Mouse (Mus musculus) skeletal muscle tissue, adult 2 months (tissue): ENCODE measurements around the gene Stk24.

Experiments used
- DNase-seq: peaks from one replicate; pipeline ENCODE4 v3.0.0-alpha.2; 2012; ENCODE audit warnings: low read depth, low spot score

Stk24 gene

GRCm38 (mm10) chr14:121379116-121379826 is 540 bp downstream of the Stk24 start:
- peak; percentile 57 for DNase-seq

- peak; percentile 22 for DNase-seq
Measured at GRCm38 (mm10) chr14:121378243-121379115, 1.3 kb downstream of the Stk24 start.

DNA sequence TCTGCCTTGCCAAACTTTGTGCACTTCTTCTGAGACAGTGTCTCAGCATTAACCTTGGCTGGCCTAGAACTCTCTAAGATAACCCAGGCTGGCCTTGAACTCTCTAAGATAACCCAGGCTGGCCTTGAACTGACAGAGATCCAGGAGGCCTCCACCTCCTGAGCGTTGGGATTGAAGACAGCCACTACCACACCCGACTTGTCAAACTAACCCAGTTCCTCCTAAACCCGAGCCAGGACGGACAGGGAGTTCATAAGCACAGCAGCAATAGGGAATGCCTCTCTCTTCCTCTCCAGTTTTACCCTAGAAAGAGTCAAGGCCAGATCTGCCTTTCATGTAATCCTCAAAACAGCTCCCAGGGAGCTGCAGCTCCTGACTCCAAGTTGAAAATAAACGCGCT is 3.2 kb downstream of the Stk24 start:
- DNase-seq = no peak

- no peak for DNase-seq
Measured at GRCm38 (mm10) chr14:121373901-121374300, 5.9 kb downstream of the Stk24 start.

DNA sequence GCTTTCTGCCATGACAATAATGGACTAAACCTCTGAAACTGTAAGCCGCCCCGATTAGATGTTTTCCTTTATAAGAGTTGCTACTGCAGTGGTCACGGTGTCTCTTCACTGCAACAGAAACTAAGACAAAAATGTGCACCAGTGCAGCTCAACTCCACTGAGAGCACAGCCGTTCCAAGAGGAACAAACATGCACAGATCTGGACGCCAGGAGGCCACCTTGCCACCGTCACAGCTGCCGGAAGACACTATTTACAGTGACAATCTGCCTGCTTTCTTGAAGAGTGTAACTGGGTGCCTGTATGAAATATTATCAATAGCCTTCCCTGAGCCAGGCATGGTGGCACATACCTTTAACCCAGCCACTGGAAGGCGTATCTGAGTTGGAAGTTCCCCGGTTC is 6.8 kb downstream of the Stk24 start:
- DNase-seq = no peak

DNA sequence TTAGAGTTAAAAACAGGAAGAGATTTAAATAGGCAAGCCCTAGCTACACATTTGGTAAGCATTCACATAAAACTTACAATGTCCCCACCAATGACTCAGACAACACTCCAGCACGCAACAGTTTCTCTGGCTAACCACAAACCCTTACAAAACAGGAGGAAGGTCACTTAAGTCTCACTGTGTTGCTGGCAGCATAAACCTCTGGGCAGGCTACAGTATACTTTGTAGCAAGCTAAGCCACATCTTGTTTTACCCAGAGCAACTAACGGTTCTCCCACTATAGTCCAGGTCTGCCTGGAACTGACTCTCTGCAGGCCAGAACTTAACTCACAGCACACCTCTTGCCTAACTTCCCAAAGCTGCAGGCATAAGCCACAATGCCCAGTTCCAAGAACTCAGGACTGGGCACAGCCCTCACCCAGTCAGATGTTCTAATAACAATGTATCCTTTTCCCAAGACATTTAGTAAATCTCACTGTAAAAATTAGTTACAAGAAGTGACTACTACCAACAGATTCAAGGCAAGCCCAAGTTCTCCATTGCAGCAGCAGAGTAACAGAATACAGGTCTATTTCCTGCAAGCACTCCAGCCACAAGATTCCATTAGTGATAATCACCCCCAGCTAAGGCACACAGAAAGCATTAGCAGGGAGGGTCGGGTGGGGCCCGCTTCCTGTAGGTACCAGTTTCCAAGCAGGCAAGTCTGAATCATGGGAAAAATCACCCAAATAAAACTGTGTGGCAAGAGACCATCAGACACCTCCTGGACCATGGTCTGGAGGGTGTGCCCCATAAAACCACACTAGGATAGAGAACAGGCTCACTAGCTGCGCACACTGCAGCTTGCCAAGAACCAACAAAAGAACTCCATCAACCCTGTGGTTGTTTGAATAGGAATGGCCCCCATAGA is 7.6 kb downstream of the Stk24 start:
- no peak for DNase-seq

- no peak for DNase-seq
Measured at GRCm38 (mm10) chr14:121369385-121369784, 10.4 kb downstream of the Stk24 start.

DNA sequence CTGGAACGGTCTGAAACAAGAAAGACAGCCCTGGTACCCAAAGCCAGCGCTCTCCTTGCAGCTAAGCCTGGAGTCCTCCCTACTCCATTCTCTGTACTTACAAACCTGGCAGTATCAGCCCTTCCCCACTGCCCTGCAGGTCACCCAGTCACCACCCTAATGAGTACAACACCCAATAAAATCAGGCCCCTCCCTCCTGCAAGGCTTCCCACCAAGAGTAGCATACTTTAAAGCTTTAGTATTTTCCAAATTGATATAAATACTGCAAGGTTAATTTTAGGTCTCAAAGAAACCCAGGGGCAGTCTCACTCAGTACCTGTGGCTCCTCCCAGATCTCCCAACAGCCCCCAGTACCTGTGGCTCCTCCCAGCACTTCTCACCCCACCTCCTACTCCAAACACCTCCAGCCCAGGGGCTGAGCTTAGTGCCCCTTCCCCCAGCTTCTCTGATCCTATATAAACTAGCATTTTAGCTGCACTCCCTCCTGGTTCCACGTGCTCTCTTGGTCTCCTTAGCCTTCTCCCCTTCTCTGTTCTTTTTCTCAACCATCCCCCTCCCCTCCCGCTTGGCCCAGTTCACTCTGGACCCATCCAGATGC is 11.6 kb downstream of the Stk24 start:
- DNase-seq = no peak

GRCm38 (mm10) chr14:121365991-121366728 is 13.7 kb downstream of the Stk24 start:
- DNase-seq = no peak

DNA sequence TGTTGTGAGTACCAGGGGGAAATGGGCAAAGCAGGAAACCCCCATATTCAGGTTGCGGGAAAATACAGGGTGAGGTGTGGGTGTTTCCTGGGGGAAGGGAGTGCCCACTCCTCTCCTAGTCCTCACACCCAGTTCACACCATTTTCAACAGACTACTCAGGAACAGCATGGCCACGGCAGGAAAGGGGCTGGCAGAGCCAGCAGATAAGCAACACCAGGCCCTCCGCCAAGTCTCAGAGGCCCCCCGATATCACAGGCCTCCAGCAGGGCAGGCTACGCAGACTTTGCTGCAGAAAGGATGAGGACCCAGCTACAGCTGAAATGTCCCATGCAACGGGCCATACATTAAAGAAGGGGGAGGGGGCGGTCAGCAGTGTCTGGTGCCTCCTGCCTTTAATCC is 14.4 kb downstream of the Stk24 start:
- DNase-seq = no peak

DNA sequence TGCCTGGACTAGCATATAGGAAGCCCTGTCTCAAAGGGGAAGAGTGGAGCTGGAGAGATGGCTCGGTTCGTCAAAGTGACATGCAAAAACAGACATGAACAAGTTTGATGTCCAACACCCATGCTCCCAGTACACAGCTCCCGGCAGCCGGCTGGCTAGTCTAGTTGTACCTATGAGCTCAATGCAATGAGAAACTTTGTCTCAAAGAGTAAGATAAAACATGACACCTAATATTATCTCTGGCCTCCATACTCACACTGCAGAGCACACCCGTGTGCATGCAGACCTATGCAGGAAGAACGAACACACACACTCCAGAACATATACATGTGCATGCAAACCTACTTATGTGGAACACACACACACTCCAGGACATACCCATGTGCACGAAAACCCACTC is 15.5 kb downstream of the Stk24 start:
- DNase-seq = no peak

DNA sequence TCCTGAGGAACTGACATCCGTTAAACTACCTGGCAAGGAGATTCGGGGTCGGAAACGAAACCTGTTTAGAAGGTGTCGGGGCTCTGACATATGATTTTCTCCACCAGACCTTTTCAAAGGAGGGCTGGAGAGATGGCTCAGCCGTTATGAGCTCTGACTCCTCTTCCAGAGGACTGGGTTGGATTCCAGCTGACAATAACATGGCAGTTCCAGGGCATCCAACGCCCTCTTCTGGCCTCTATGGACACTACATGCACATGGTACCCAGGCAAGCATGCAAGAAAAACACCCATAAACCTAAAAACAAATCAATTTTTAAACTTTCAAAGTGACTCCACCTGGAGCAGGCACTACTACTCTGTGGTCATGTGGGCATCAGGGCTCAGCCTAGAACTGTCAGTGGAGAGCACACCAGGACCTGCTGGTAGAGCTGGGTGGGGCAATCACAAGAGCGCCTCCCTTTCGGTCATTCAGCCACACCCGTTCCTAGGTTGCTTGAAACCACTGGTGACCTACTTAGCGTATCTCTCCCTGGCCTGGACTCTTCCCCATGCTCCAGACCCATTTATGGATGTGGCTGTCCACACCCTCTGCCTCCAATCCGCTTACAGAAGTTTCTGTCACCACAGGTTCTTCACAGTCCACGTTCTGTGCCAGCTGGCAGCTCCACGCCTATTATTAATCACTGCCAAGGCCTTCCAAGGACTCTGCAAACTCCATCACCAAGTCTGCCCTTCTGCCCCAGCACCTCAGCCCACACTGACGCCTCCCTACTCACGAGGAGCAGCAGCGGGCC is 18.3 kb downstream of the Stk24 start:
- DNase-seq = peak; percentile 75

GRCm38 (mm10) chr14:121359850-121360249 is 20.0 kb downstream of the Stk24 start:
- no peak for DNase-seq

- DNase-seq = no peak
Measured at GRCm38 (mm10) chr14:121359015-121359414, 20.8 kb downstream of the Stk24 start.

DNA sequence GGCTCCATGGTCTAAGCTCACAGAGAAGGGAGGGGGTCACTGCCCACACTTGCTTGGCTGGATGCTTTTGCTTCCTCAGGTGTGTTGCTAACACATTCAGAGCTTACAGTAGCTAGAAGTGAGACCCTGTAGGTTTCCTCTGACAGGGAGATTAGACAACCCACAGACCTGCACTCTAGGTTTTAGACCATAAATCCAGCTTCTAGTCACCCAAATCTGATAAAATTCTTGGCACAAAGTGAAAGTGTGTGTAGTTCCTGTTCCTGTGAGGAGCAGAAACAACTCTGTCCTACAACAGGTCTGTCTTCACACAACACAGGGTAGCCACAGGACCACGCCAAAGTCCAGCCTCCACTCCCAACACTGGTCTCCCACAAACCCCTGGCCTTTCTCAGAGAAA is 21.5 kb downstream of the Stk24 start:
- DNase-seq = no peak

- no peak for DNase-seq
Measured at GRCm38 (mm10) chr14:121356336-121356862, 23.4 kb downstream of the Stk24 start.

DNA sequence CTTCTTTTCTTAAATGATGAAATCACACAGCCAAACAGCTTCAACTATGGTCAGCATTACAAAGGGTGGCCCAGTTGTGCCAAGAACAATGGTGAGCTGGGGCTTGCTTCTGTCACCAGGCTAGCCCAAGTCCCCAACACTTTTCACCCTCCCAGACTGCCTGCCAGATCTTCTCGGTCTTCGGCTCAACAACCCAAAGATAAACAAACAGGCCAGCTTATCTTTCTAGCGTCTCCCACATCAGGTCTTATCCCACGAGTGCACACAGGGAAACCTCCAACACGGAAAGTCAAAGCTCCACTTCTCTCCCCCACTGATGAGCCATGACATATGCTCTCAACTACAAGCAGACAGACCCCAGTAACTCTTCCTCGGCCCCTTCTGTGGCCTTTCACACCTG is 24.1 kb downstream of the Stk24 start:
- no peak for DNase-seq

DNA sequence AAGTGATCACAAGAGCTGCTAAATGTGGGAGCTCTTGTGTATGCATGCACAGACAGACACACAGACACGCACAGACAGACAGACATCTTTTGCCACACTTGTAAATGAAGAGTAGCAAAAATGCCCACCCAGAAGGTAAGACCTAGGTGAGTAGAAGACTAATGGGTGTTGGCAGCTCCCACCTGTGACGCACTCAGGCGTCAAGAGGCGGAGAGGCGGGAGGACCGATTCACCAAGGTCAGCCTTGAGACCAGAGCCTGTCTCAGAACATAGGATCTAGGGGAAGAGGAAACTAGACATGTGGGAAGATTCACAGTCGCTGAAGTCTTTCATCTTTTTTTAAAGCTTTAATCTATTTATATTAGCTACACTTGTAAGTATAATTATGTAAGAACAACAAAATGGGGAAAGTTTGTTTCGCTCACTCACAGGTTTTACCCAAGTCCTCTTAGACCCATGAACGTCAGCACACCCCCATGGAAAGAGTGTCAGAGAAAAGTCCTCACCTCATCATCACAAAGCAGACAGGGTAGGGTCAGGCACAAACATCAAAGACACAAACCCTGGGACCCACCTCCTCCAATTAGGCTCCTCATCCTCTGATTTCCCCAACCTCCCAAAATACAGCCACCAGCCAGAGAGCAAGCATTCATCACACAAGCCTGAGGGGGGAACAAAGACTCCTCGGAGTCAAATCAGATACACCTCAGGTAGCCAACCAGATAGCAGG is 26.0 kb downstream of the Stk24 start:
- DNase-seq = no peak

DNA sequence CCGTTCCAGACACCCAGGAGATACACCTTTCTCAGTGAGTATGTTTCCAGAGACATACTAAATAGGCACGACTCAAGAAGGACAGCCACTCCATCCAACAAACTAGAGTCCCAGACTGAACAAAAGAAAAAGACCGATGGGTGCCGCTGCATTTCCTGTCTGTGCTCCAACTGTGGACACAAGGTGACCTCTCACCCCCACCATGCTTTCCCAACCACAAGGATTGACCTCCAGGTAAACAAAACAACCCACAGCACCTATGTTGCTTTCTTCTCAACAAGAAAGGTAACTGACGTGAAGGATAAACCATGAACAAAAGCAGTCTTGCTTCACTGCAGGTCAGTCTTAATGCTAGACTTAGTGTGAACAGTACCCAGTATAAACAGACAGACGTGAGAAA is 27.1 kb downstream of the Stk24 start:
- no peak for DNase-seq
